Mouse (Mus musculus) cerebellum, postnatal 25 days (tissue): Measurements from ENCODE around the gene Tgfbrap1.
"Not testable (repeated sequence)": the region's sequence is repeated elsewhere in the genome, so short reads cannot be mapped to it uniquely, and the experiment has no call there.

ENCODE experiments used
- DNase-seq, 2 experiments: peaks; one replicate each; pipeline ENCODE4 v3.0.0; 2021; ENCODE audit warnings: mixed read lengths in 2 of 2

Tgfbrap1 gene

GRCm38 (mm10) chr1:43110556-43110955 is 12.1 kb upstream of the Tgfbrap1 start:
- peak; percentile 47 to 74 for DNase-seq

DNA sequence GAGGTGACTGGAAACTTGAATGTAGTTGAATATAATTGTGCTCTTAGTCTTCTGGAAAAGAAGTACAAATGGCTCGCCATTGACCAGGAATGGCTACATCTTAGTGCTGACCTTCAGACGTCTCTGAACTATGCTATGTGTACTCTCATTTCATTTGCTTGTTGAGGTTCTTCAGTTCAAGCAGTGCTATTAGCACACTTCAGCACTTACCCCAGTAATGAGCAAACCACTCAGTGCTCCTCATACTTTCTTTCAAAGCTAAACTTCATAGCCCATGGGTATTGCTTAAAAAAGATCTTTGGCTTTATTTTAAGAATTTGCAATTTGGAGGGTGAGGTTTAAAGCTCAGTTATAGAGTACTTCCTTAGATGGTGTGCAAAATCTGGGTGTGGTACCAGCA is 10.3 kb upstream of the Tgfbrap1 start:
- no peak for DNase-seq

GRCm38 (mm10) chr1:43094206-43094605 is 4.2 kb downstream of the Tgfbrap1 start:
- no peak for DNase-seq

- DNase-seq = peak; percentile 84 to 86
Observed at GRCm38 (mm10) chr1:43092056-43093015, 6.1 kb downstream of the Tgfbrap1 start.

GRCm38 (mm10) chr1:43091306-43092055 is 7.0 kb downstream of the Tgfbrap1 start:
- peak in 1 of 2 experiments; percentile 28 for DNase-seq

GRCm38 (mm10) chr1:43090418-43090817 is 8.0 kb downstream of the Tgfbrap1 start:
- DNase-seq = peak; percentile 33 to 60

- no peak for DNase-seq
Observed at GRCm38 (mm10) chr1:43082946-43083345, 15.5 kb downstream of the Tgfbrap1 start.

DNA sequence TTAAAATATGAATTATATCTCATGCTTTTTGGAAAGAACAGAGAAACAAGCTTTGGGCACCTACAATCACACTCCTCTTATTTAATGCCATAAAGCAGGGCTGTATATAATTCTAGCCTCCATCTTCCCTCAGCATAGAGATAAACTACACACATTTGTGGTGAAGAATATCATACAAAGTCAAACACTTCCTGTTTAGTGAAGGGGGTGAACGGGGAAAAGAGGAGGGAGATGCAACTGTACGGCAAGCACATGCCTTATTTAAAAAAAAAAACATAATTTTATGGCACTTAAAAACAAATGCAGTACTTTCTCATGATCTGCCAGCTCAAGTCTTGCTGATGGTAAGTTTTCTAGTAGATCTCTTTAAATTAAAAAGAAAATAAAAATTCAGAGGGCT is 20.3 kb downstream of the Tgfbrap1 start:
- DNase-seq = no peak

GRCm38 (mm10) chr1:43074791-43075190 is 23.6 kb downstream of the Tgfbrap1 start:
- DNase-seq = peak; percentile 66 to 79

- DNase-seq = no peak
Observed at GRCm38 (mm10) chr1:43072561-43072960, 25.9 kb downstream of the Tgfbrap1 start.

- DNase-seq = no peak
Observed at GRCm38 (mm10) chr1:43072028-43072427, 26.4 kb downstream of the Tgfbrap1 start.

GRCm38 (mm10) chr1:43070726-43071125 is 27.7 kb downstream of the Tgfbrap1 start:
- DNase-seq = no peak

- no peak for DNase-seq
Observed at GRCm38 (mm10) chr1:43067551-43067950, 30.9 kb downstream of the Tgfbrap1 start.

DNA sequence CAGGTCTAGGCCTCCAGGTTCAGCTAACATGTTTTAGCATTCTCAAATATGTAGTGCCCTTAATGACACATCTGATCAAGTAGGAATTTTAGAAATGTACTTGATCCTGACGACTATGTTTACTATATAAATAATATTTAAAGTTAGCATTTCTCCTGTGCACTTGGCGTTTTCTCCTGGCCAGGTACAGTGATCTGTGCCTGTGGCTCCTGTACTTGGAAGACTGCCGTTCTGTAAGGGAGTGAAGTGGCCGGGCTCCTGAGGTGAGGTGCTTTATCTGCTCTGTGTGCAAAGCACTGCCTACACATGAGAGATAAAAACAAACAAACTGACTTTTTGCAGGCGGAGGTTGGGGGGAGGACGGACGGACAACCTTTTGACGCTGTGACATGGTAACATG is 31.9 kb downstream of the Tgfbrap1 start:
- DNase-seq = no peak

GRCm38 (mm10) chr1:43065615-43066310 is 32.7 kb downstream of the Tgfbrap1 start:
- DNase-seq = peak; percentile 57 to 79

- DNase-seq = no peak
Observed at GRCm38 (mm10) chr1:43051903-43052302, 46.5 kb downstream of the Tgfbrap1 start.

DNA sequence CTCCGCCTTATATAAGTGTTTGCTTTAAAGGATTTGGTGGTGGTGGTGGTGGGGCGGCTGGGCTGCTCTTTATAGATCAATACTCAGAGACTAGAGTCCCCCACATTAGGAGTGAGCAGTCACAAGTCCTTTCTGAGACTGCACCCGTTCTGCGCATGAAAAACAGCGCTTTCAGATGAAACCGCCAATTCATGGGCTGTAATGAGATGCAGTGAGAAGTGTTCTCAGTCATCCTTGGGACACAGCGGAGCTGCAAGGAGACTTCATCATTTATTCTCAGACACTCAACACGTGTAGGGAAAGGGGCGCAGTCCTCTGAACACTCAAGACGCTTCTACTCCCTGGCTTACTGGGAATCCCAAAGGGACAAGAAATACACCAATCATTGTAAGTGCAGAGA is 50.6 kb downstream of the Tgfbrap1 start:
- DNase-seq = no peak

DNA sequence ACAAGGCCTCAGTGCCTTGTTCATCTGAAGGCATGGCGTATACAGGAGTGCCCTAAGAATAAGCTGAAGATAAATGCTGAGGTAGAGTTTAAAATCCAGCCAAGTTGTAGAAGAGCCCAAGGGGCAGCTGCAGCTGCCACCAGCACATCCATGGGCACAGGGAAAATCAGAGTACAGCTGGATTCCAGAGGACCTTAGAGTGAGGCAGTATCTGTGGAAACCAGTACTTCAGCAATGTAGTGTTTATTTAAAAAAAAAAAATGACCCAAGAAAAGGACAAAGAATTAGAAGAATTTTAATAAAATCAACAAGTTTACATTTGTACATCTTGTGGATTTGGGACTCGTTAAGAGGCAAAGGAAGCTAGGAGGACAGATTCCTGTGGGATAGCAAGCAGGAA is 51.4 kb downstream of the Tgfbrap1 start:
- no peak for DNase-seq

DNA sequence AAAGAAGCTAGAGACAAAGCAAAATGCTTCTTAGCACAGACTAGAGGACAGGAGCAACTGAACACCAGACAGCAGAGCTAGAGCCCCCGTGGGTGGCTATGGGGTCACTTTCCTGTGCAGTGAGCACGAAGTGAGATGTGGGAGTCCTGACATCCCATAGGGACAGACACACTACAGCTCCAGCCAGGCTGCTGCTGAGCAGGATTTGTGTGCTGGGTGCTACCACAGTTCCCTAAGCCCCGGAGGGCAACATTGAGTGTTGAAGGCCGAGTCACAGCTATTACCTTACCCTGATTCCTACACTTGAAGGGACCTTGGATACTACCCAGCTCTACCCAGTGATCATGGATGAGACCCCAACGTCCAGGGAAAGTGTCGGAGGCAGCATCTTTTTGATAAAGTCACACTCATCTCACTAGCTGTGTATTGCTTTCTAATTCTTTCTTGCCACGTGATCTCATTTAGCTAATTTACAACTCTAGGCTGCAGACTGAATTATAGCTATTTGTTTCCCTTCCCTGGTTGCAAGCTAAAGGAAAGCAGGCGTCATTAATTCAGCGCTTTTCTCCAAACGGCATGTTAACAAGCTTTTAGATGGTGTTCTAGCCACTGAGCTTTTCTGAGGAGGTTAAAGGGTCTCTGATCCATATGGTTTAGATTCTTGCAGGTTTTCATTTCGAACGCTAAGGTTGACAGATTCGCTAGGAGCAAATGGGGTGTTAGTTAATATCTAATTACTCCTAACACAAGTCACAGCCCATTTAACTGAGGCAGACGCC is 53.0 kb downstream of the Tgfbrap1 start:
- no peak for DNase-seq

DNA sequence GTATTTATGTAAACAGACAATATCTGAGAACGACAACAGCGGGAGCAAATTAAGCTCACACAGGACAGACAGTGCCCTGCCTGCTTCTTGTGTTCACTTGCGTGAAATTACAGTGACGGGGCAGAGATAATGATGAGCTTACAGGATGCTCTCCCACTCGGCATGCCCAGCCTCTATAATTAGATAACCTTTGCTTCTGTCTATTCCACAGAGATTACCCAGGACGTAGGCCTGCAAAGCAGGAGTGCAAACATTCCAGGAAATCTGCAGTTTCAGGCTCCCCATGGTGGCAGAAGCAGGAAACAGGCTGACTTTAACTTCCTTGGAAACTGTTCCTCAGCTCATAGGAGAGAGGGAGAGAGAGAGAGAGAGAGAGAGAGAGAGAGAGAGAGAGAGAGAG is 56.2 kb downstream of the Tgfbrap1 start:
- no peak for DNase-seq

DNA sequence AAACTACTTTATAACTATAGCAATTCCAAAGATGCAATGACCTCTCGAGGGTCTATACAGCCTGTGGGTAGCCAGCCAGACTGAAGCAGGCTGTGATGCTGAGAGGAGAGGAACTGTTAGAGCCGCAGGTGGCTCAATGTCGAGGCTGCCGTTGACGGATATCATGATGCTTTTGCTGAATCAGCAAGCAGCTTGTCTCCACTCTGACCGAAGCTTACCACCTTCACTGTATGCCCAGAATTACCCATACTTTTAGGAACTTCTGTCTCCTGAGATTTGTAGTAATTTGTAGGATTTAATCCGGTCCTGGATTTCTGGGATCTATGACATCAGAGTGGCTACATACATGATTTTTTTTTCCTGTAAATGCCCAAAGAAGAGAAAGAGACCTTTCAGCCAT is 62.4 kb downstream of the Tgfbrap1 start:
- no peak for DNase-seq

DNA sequence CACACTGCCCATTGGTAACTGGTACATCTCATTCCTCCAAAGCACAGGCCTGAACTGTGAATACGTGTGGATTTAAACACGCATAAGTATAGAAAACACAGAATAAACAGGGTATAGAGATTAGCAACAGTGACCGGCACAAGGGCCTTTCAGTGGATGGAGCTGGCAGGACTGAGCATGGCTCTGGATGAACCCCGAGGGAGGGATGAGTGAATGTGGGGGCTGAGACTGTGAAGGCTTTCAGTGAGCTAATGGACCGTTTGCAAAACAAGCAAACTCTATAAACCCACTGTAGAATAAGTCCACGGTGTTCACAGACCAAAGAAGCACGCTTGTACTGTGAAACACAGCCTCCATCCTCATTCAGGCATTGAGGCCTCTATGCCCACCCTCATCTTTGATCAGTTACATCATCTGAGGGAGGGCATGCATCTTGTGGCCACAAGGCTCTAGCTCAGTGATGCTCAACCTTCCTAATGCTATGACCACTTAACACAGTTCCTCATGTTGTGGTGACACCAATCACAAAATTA is 83.2 kb downstream of the Tgfbrap1 start:
- not testable (repeated sequence) for DNase-seq
